Mouse (Mus musculus): Measurements from ENCODE around the gene Tsku.

- TF ChIP-seq CTCF (IDR thresholded peaks at IDR 0.05; ENCODE audit: borderline replicate concordance, insufficient read depth, low read depth, low read length), result no peak
- no peak for TF ChIP-seq POLR2A (IDR thresholded peaks at IDR 0.05; ENCODE audit: borderline replicate concordance, insufficient read depth, low read length)
These were observed 37.7 kb downstream of the Tsku start for GRCm38 (mm10) chr7:98323288-98324019.
